Mouse (Mus musculus): Measurements from ENCODE around the gene Car7.
"Not testable (repeated sequence)": the region's sequence is repeated elsewhere in the genome, so short reads cannot be mapped to it uniquely, and the experiment has no call there.

Gene Car7

GRCm38 (mm10) chr8:104569559-104569958, 35.1 kb downstream of the Car7 start:
- DNase-seq (ENCODE audit: low spot score): no peak

- peak; percentile 79 for DNase-seq (ENCODE audit: low spot score)
Observed at GRCm38 (mm10) chr8:104570436-104571343, 36.2 kb downstream of the Car7 start.

GRCm38 (mm10) chr8:104576820-104577219, 42.3 kb downstream of the Car7 start:
- DNase-seq (ENCODE audit: low spot score): no peak

- DNase-seq (ENCODE audit: low spot score): not testable (repeated sequence)
Observed at GRCm38 (mm10) chr8:104577606-104578005, 43.1 kb downstream of the Car7 start.

- no peak for DNase-seq (ENCODE audit: low spot score)
Observed at GRCm38 (mm10) chr8:104584522-104584921, 50.0 kb downstream of the Car7 start.

GRCm38 (mm10) chr8:104590284-104590683, 55.8 kb downstream of the Car7 start:
- no peak for DNase-seq (ENCODE audit: low spot score)

GRCm38 (mm10) chr8:104591133-104591834, 56.8 kb downstream of the Car7 start, which contains the start of gene Pdp2:
Gene Pdp2 (plus strand): TSS chr8:104591451.
- peak; percentile 83 for DNase-seq (ENCODE audit: low spot score)

GRCm38 (mm10) chr8:104591856-104592255, 57.4 kb downstream of the Car7 start:
- DNase-seq (ENCODE audit: low spot score): no peak

GRCm38 (mm10) chr8:104592566-104592965, 58.1 kb downstream of the Car7 start:
- no peak for DNase-seq (ENCODE audit: low spot score)

- no peak for DNase-seq (ENCODE audit: low spot score)
Observed at GRCm38 (mm10) chr8:104593536-104594325, 59.2 kb downstream of the Car7 start.

GRCm38 (mm10) chr8:104594611-104595362, 60.3 kb downstream of the Car7 start:
- DNase-seq (ENCODE audit: low spot score): no peak

- DNase-seq (ENCODE audit: low spot score): no peak
Observed at GRCm38 (mm10) chr8:104595773-104596536, 61.5 kb downstream of the Car7 start.

GRCm38 (mm10) chr8:104597656-104598055, 63.2 kb downstream of the Car7 start:
- DNase-seq (ENCODE audit: low spot score): no peak

- no peak for DNase-seq (ENCODE audit: low spot score)
Observed at GRCm38 (mm10) chr8:104598496-104598895, 64.0 kb downstream of the Car7 start.
